ENCODE assay signal across 8 mouse cellular contexts in the genomic region with DNA sequence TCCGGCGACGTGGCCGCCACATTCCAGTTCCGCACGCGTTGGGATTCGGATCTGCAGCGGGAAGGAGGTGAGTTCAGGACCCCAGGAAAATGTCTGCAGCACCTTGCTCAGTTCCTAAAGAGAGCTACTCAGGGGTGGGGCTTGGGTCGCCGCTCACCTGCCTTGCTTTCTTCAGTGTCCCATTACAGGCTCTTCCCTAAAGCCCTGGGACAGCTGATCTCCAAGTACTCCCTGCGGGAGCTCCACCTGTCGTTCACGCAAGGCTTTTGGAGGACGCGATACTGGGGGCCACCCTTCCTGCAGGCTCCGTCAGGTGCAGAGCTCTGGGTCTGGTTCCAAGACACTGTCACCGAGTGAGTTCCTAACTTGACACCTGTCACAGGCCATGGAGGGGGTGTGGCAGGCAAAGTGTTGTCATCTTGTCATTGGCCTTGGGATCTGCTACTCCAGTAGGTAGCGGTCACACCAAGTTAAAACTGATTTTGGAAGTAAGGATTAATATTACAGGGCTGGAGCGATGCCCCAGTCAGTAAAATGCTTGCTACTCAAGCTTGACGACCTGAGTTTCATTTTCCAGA. TPM values are rescaled to one million over a fixed set of nuclear protein-coding genes. Genes with fewer than 3 reads are reported as not detected.
DNase-seq lines count a peak whose midpoint lies in the region; ATAC-seq lines count a peak whose summit lies in the region.

No protein-coding gene starts in this region.

- 5% methylated on average over 21 of the region's 21 CpGs for WGBS in kidney, embryonic 14.5 days
- WGBS in midbrain, embryonic 10.5 days, result 5% methylated on average over 21 of the region's 21 CpGs

- H3K4me1 ChIP-seq in kidney, embryonic 14.5 days (ENCODE audit: control insufficient read depth, insufficient read depth, low read length), result peaks cover 7% of the 10 kb centered on the region
- H3K4me1 ChIP-seq in midbrain, embryonic 10.5 days, result peaks cover 17% of the 10 kb centered on the region

- peaks cover 25% of the 10 kb centered on the region for H3K36me3 ChIP-seq in kidney, embryonic 14.5 days (ENCODE audit: control insufficient read depth, insufficient read depth, low read length)
- H3K36me3 ChIP-seq in midbrain, embryonic 10.5 days, result peaks cover 37% of the 10 kb centered on the region

- peak overlapping the region; percentile 67 for H3K9ac ChIP-seq in kidney, embryonic 14.5 days (ENCODE audit: low read depth, low read length)

- H3K27me3 ChIP-seq in kidney, embryonic 14.5 days (ENCODE audit: control insufficient read depth, insufficient read depth, low read length), result no peaks in the 10 kb centered on the region
- no peaks in the 10 kb centered on the region for H3K27me3 ChIP-seq in midbrain, embryonic 10.5 days (ENCODE audit: low read depth, poor library complexity, severe bottlenecking)

- peak; percentile 61 for ATAC-seq in kidney, embryonic 14.5 days (ENCODE audit: low FRiP score, low TSS enrichment)
- ATAC-seq in granulocyte monocyte progenitor cell, adult 5-6 weeks (replicated peaks; ENCODE audit: poor library complexity, severe bottlenecking), result peak; percentile 14

- H3K27ac ChIP-seq in kidney, embryonic 14.5 days (ENCODE audit: low read depth, low read length), result no peak overlapping the region
- peak overlapping the region; percentile 86 for H3K27ac ChIP-seq in midbrain, embryonic 10.5 days (replicated peaks)

- H3K9me3 ChIP-seq in kidney, embryonic 14.5 days (ENCODE audit: control insufficient read depth, low read length), result no peaks in the 10 kb centered on the region
- H3K9me3 ChIP-seq in midbrain, embryonic 10.5 days (replicated peaks), result no peaks in the 10 kb centered on the region

- no peak for DNase-seq in kidney, postnatal 14 days
- peak; percentile 11 for DNase-seq in c-Kit-negative CD71-positive TER-119-positive erythroid progenitor cells, embryonic 14.5 days (ENCODE audit: low read depth, low spot score)
- DNase-seq in midbrain, embryonic 10.5 days (ENCODE audit: low spot score), result no peak
- no peak for DNase-seq in frontal cortex, adult 2 months (ENCODE audit: extremely low spot score in 1 of 2, low spot score in 1 of 2)
- DNase-seq in gastrocnemius, postnatal 25 days, result no peak
- no peak for DNase-seq in T-cell, adult 2 months (ENCODE audit: low spot score)

- H3K4me3 ChIP-seq in kidney, embryonic 14.5 days (ENCODE audit: low read length), result peak overlapping the region; percentile 74
- peak overlapping the region; percentile 92 for H3K4me3 ChIP-seq in midbrain, embryonic 10.5 days

- peak overlapping the region; percentile 84 for H3K4me2 ChIP-seq in kidney, embryonic 14.5 days (replicated peaks; ENCODE audit: low read depth, low read length)

RNA-seq across cellular contexts. Expression of gene Pigt, which starts 0.5 kb away (rescaled TPM):
- polyA plus RNA-seq in kidney, embryonic 14.5 days (2014; fragmentation: Nextera tagmentation; extraction: Ambion mirVana), result 70.7 and 79.2 TPM in 2 replicates
- 97.1 and 103 TPM in 2 replicates for total RNA-seq in granulocyte monocyte progenitor cell, adult 5-6 weeks (2014; fragmentation: Nextera tagmentation)
- 27.2 and 27.5 TPM in 2 replicates for total RNA-seq in granulocyte monocyte progenitor cell, adult 5-6 weeks (2017)
- 40.1 and 44.7 TPM in 2 replicates for polyA plus RNA-seq in midbrain, embryonic 10.5 days (2016; fragmentation: Nextera tagmentation; extraction: Ambion mirVana)
- 80.6 and 84.7 TPM in 2 replicates for polyA plus RNA-seq in frontal cortex, adult 2 months (2012; rRNA removed)
- 10 to 100 TPM; 27.7 to 39.4 TPM for total RNA-seq in gastrocnemius, postnatal 25 days (2021)

RNA-seq across cellular contexts. Expression of gene Dbndd2, which starts 11.9 kb away (rescaled TPM):
- polyA plus RNA-seq in kidney, embryonic 14.5 days (2014; fragmentation: Nextera tagmentation; extraction: Ambion mirVana), result 12.4 and 14.7 TPM in 2 replicates
- 5.6 TPM in 1 of 2 replicates, not detected in the other for total RNA-seq in granulocyte monocyte progenitor cell, adult 5-6 weeks (2014; fragmentation: Nextera tagmentation)
- 0.46 and 0.95 TPM in 2 replicates for total RNA-seq in granulocyte monocyte progenitor cell, adult 5-6 weeks (2017)
- polyA plus RNA-seq in midbrain, embryonic 10.5 days (2016; fragmentation: Nextera tagmentation; extraction: Ambion mirVana), result 3.0 and 3.2 TPM in 2 replicates
- polyA plus RNA-seq in frontal cortex, adult 2 months (2012; rRNA removed), result 182 and 219 TPM in 2 replicates
- total RNA-seq in gastrocnemius, postnatal 25 days (2021), result 10 to 100 TPM; 21.2 to 35.4 TPM

RNA-seq across cellular contexts. Expression of gene Trp53tg5, which starts 24.3 kb away (rescaled TPM):
- polyA plus RNA-seq in kidney, embryonic 14.5 days (2014; fragmentation: Nextera tagmentation; extraction: Ambion mirVana), result not detected in 2 replicates
- total RNA-seq in granulocyte monocyte progenitor cell, adult 5-6 weeks (2014; fragmentation: Nextera tagmentation), result not detected in 2 replicates
- not detected in 2 replicates for total RNA-seq in granulocyte monocyte progenitor cell, adult 5-6 weeks (2017)
- polyA plus RNA-seq in midbrain, embryonic 10.5 days (2016; fragmentation: Nextera tagmentation; extraction: Ambion mirVana), result not detected in 2 replicates
- polyA plus RNA-seq in frontal cortex, adult 2 months (2012; rRNA removed), result not detected in 2 replicates
- total RNA-seq in gastrocnemius, postnatal 25 days (2021), result not detected

RNA-seq across cellular contexts. Expression of gene Gm20458, which starts 37.0 kb away (rescaled TPM):
- 7.1 and 8.4 TPM in 2 replicates for polyA plus RNA-seq in kidney, embryonic 14.5 days (2014; fragmentation: Nextera tagmentation; extraction: Ambion mirVana)
- total RNA-seq in granulocyte monocyte progenitor cell, adult 5-6 weeks (2014; fragmentation: Nextera tagmentation), result not detected in 2 replicates
- not detected in 2 replicates for total RNA-seq in granulocyte monocyte progenitor cell, adult 5-6 weeks (2017)
- polyA plus RNA-seq in midbrain, embryonic 10.5 days (2016; fragmentation: Nextera tagmentation; extraction: Ambion mirVana), result 3.7 and 3.9 TPM in 2 replicates
- polyA plus RNA-seq in frontal cortex, adult 2 months (2012; rRNA removed), result 9.3 and 10.0 TPM in 2 replicates
- total RNA-seq in gastrocnemius, postnatal 25 days (2021), result 1 to 10 TPM; 3.2 to 8.9 TPM

RNA-seq across cellular contexts. Expression of gene Sys1, which starts 41.0 kb away (rescaled TPM):
- polyA plus RNA-seq in kidney, embryonic 14.5 days (2014; fragmentation: Nextera tagmentation; extraction: Ambion mirVana), result 66.8 and 69.4 TPM in 2 replicates
- total RNA-seq in granulocyte monocyte progenitor cell, adult 5-6 weeks (2014; fragmentation: Nextera tagmentation), result 30.4 and 35.3 TPM in 2 replicates
- 11.5 and 18.1 TPM in 2 replicates for total RNA-seq in granulocyte monocyte progenitor cell, adult 5-6 weeks (2017)
- polyA plus RNA-seq in midbrain, embryonic 10.5 days (2016; fragmentation: Nextera tagmentation; extraction: Ambion mirVana), result 64.8 and 65.9 TPM in 2 replicates
- 58.1 and 59.1 TPM in 2 replicates for polyA plus RNA-seq in frontal cortex, adult 2 months (2012; rRNA removed)
- total RNA-seq in gastrocnemius, postnatal 25 days (2021), result 10 to 100 TPM; 17.2 to 20.2 TPM

Comparison
In these comparisons a context has a peak if more than half of its experiments do, and no peak if none do; other contexts are left out.
1. RNA of gene Dbndd2, which starts 11.9 kb away (polyA plus RNA-seq): 182 to 219 TPM in frontal cortex, adult 2 months; 12.4 to 14.7 TPM in kidney, embryonic 14.5 days and 3.0 to 3.2 TPM in midbrain, embryonic 10.5 days; every median in the first group is over 10 times any median in the second.